Mouse (Mus musculus) fat pad, adult 2 months (tissue): Measurements from ENCODE around the gene 4930550L24Rik.

Experiments used
- DNase-seq: peaks from one replicate; pipeline ENCODE4 v3.0.0-alpha.2; 2011; ENCODE audit warnings: low read depth, low spot score; ENCODE audit errors: extremely low read depth

The 4930550L24Rik gene

DNA sequence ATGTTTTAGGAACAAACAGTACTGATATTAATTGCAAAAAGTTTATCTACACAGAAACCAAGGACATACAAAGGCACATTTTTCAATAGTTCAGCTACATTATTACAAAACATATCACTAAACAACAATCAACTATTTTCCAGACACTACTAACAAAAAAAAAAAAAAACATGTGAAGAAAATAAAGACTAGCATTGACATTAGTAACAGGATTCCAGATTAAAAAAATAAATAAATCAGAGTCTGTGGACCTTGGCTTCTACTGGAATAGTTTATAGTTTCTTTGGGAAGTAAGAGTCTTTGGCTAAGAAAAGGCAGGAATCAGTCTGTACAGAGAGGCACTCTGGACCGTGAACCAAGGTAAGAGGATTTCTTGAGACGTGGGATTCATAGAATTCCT lies at the start of gene 4930550L24Rik:
Gene 4930550L24Rik (plus strand): TSS at position 301 of the 400 bp plus-strand sequence.
- DNase-seq, result no peak

- DNase-seq, result no peak
Measured at GRCm38 (mm10) chrX:58900753-58901152, 8.4 kb upstream of the 4930550L24Rik start.

GRCm38 (mm10) chrX:58967969-58968368 lies 58.8 kb downstream of the 4930550L24Rik start:
- no peak for DNase-seq
